Mouse (Mus musculus) heart, embryonic 13.5 days (tissue): ENCODE results near the gene Zfp575. TPM values are rescaled to one million over a fixed set of nuclear protein-coding genes. Genes with fewer than 3 reads are reported as not detected.

Experiments
- ATAC-seq: fragments of 200-750 bp; cut with Nextera tagmentation; 2 replicates; pipeline ENCODE4 v1.8.0; 2017; ENCODE audit warnings: moderate TSS enrichment; ENCODE audit not compliant: insufficient number of reproducible peaks, low FRiP score, low TSS enrichment; ENCODE audit errors: extremely low read depth
- H3K27ac ChIP-seq: fragments of 300-500 bp; sonication (generic); replicated peaks from 2 replicates; pipeline ENCODE4 v1.5.1; 2015; ENCODE audit warnings: moderate library complexity, mild to moderate bottlenecking, inconsistent platforms
- H3K27me3 ChIP-seq: fragments of 300-500 bp; sonication (generic); replicated peaks from 2 replicates; pipeline ENCODE4 v1.6.1; 2015; ENCODE audit warnings: mild to moderate bottlenecking, inconsistent platforms
- H3K36me3 ChIP-seq: fragments of 300-500 bp; sonication (generic); 2 replicates; pipeline ENCODE4 v1.6.1; 2015; ENCODE audit warnings: mild to moderate bottlenecking, inconsistent platforms
- H3K4me1 ChIP-seq: fragments of 300-500 bp; sonication (generic); 2 replicates; pipeline ENCODE4 v1.6.1; 2015; ENCODE audit warnings: inconsistent platforms
- H3K4me2 ChIP-seq: fragments of 300-500 bp; sonication (generic); 2 replicates; pipeline ENCODE4 v1.6.1; 2015; ENCODE audit warnings: inconsistent platforms, mild to moderate bottlenecking, moderate library complexity
- H3K4me3 ChIP-seq: fragments of 300-500 bp; sonication (generic); 2 replicates; pipeline ENCODE4 v1.5.1; 2015; ENCODE audit warnings: moderate library complexity, mild to moderate bottlenecking, inconsistent platforms
- H3K9ac ChIP-seq: fragments of 300-500 bp; sonication (generic); 2 replicates; pipeline ENCODE4 v1.6.1; 2015; ENCODE audit warnings: inconsistent platforms, mild to moderate bottlenecking, moderate library complexity
- H3K9me3 ChIP-seq: fragments of 300-500 bp; sonication (generic); 2 replicates; pipeline ENCODE4 v1.6.1; 2016; ENCODE audit warnings: inconsistent platforms
- WGBS: fragments of 180-500 bp; shearing (Covaris S2); methylation state at CpG from one replicate; pipeline ENCODE4 v1.1.7; 2015; ENCODE audit warnings: mixed read lengths; 5-methylcytosine and 5-hydroxymethylcytosine counted together
- polyA plus RNA-seq: library from polyadenylated mRNA; unstranded; fragments of >200 nt; fragmentation: Nextera tagmentation; extraction: Ambion mirVana; gene quantifications from 2 replicates; pipeline ENCODE4 v1.2.1, GENCODE M21; 2015

Zfp575 gene
- polyA plus RNA-seq, 1 experiment from 2014 or later, result 0.78 TPM

DNA sequence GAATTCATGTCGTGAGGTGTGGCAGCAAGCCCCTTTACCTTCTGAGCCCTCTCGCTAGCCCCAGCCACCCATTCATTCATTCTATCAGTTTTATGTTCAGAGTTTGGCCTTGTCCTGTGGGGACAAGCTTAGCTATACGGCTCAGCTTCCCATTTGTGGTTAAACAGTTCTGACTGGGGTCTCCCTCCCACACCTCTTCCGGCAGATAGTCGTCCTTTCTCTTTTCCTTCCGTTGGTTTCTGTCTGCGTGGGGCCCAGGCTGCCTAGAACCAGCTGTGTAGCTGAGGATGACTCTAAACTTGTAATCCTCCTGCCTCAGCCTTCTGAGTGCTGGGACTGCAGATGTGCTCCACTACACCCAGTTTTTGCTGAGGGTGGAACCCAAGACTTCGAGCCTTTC, 30.3 kb upstream of the Zfp575 start:
- 66% methylated on average over 8 of the region's 8 CpGs for WGBS
- H3K4me3 ChIP-seq, result no peak overlapping the region
- peaks cover 1% of the 10 kb centered on the region for H3K4me1 ChIP-seq
- no peak overlapping the region for H3K4me2 ChIP-seq
- H3K27ac ChIP-seq, result no peak overlapping the region
- H3K9ac ChIP-seq, result no peak overlapping the region
- H3K36me3 ChIP-seq, result no peaks in the 10 kb centered on the region
- H3K9me3 ChIP-seq, result peaks cover 8% of the 10 kb centered on the region; the same call in 1 of the 2 replicates
- peaks cover 35% of the 10 kb centered on the region for H3K27me3 ChIP-seq
- no peak for ATAC-seq

DNA sequence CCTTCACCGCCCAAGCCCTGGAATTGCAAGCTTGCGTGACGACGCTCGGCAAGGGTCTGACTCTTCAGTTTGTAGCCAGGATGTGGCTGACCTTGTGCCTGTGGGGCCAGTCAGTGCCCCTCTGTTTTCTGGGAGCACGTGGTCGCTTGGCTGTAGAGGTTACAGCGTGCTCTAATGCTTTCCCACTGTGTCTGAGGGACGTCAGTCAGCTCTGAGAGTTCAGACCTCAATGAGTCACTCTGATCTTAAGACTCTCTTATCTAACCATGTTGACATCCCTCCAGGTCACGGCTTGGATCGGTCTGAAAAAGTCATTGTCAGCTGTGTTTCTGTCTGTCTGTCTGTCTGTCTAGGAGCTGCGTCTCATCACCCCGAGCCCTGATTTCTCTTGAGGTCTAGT, 27.4 kb upstream of the Zfp575 start:
- H3K4me2 ChIP-seq, result no peak overlapping the region
- H3K4me1 ChIP-seq, result peaks cover 27% of the 10 kb centered on the region
- no peak overlapping the region for H3K4me3 ChIP-seq
- peaks cover 61% of the 10 kb centered on the region for H3K27me3 ChIP-seq
- ATAC-seq, result no peak
- 60% methylated on average over 13 of the region's 13 CpGs for WGBS
- no peak overlapping the region for H3K27ac ChIP-seq
- 0 out of 2 replicates have a peak, but pooled peaks cover 2% of the 10 kb centered on the region for H3K9me3 ChIP-seq
- no peaks in the 10 kb centered on the region for H3K36me3 ChIP-seq
- no peak overlapping the region for H3K9ac ChIP-seq

DNA sequence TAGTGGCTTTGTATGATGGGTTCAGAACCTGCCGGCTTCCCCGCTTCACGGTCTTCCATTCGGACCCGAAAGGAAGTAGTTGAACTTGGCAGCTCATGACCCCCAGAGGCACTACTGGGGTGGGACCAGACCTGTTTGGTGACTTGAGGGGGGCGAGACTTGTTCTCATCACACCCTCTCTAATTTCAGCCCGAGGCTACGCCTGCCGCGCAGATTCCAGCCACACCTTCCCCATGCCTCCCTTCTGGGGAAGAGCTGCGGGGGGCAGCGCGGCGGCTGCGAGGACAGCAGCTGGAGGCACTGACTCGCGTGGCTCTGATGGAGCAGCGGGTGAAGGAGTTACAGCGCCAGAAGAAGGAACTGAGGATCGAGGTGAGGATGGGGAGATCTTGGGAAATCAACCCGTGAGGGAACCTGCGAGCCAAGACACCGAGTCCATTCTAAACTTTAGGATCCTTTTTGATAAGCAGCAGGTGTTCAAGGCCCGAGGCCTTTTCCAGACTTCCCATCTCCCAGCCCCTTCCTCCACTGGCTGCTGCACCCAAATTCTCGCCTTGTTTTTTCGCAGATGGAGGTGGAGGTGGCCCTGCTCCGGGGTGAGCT, 25.0 kb upstream of the Zfp575 start:
- 4% methylated on average over 27 of the region's 27 CpGs for WGBS

DNA sequence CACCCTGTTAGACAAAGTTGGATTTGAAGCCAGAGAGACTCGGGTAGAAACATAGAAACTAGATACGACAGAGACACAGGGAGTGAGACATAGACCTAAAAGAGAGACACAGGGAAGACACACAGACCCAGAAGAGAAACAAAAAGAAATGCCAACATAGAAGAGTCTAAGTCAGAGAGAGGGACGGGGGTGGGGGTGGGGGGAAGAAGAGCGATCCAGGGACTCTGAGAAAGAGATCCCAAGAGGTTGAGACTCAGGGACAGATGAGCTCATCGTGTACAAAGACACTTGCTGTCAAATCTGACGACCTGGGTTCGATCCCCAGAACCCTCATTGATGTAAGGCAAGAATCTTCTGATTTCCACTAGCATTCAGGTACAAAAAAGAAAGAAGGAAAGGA, 24.3 kb upstream of the Zfp575 start:
- peak overlapping the region; percentile 55 for H3K4me3 ChIP-seq
- no peak overlapping the region for H3K27ac ChIP-seq
- H3K27me3 ChIP-seq, result peaks cover 65% of the 10 kb centered on the region
- H3K36me3 ChIP-seq, result no peaks in the 10 kb centered on the region
- no peak for ATAC-seq
- H3K4me2 ChIP-seq, result peak overlapping the region; percentile 77
- H3K9ac ChIP-seq, result peak overlapping the region; percentile 56; the same call in 1 of the 2 replicates
- WGBS, result 17% methylated on average over 7 of the region's 7 CpGs
- peaks cover 27% of the 10 kb centered on the region for H3K4me1 ChIP-seq
- H3K9me3 ChIP-seq, result no peaks in the 10 kb centered on the region

More for the DNA sequence above, 25.0 kb upstream of the Zfp575 start:
- 0 out of 2 replicates have a peak overlapping the region, but pooled peaks have one; percentile 19 for H3K9ac ChIP-seq
- H3K9me3 ChIP-seq, result no peaks in the 10 kb centered on the region
- H3K27ac ChIP-seq, result no peak overlapping the region
- H3K4me2 ChIP-seq, result peak overlapping the region; percentile 50
- no peaks in the 10 kb centered on the region for H3K36me3 ChIP-seq
- H3K27me3 ChIP-seq, result peaks cover 65% of the 10 kb centered on the region
- ATAC-seq, result no peak
- H3K4me3 ChIP-seq, result peak overlapping the region; percentile 31
- peaks cover 27% of the 10 kb centered on the region for H3K4me1 ChIP-seq

DNA sequence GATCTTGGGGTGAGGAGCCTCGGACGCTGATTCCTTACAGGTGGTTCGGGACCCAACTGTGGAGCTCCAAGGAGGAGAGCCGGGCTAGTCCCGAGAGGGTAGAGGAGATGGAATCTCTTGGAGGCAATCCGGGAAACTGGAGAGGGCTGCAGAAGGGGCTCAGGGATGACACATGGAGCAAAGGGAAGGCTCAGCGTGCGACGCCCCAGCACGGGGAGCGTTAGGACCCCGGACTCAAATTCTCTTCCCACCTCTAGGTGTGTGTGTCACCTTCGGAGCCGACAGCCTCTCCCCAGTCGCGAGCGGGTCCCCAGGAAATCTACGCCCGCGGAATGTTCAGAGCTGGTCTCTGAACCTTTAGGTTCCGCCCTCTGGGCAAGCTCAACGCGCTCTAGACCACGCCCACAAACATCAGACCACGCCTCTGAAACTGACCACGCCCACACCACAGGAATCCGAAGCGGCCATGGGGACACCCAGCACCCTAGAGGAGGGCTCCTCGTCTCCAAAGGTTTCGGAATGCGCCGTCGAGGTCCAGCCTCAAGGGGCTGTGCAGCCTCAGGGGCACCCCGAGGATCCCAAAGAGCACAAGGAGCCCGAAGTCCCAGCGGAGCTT, 23.5 kb upstream of the Zfp575 start:
- Histone ChIP-seq H3K9ac (peak overlapping the region; percentile 61), H3K27me3 (peaks cover 65% of the 10 kb centered on the region), H3K4me3 (peak overlapping the region; percentile 55), H3K4me2 (peak overlapping the region; percentile 77), H3K4me1 (peaks cover 27% of the 10 kb centered on the region), H3K9me3 (no peaks in the 10 kb centered on the region), H3K27ac (no peak overlapping the region), H3K36me3 (no peaks in the 10 kb centered on the region)
- WGBS, result 1% methylated on average over 36 of the region's 36 CpGs
- ATAC-seq, result peak; percentile 57; the same call in 1 of the 2 replicates

DNA sequence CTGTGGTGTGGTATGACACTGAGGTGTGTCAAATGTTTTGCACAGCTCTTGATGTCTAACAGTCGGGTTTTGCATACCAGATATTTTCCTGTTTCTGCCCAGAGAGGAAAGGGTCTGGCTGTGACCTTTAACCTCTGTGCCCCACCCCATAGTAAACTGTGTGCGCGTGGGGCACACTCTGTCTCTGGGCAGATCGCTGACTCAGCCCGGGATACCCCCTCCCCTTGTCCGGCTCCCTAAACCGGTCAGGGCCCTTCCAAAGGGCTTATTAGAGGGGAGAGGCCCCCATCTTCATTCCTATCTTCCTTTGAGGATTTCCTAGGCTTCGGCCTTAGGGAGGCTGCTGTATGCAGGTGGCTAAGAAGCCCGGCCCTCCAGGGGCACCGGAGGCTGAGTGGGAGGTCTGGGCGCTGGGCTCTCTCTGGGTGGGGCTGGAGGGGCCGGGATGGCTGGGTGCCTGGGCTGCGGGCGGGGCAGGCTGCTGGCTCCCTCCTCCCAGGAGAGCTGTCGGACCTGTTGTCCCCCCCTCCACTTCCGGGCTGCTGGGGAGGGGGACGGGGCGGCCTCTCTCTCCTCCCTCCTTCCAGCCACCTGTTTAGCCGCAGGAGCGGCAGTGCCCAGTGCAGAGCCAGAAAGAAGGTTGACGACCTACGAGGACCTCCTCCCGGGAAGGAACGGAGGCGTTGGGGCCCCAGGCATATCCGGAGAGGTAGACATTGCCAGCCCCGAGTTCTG, 22.9 kb upstream of the Zfp575 start, which contains the start of gene Phldb3:
TSS of gene Phldb3 (plus strand) at position 620 of the 735 bp plus-strand sequence.
- 6% methylated on average over 27 of the region's 27 CpGs for WGBS
- peak within 1 kb of the TSS; percentile 77 for H3K4me2 ChIP-seq
- 0 out of 2 replicates have a peak, but pooled peaks have one; percentile 6 for ATAC-seq
- peaks cover 27% of the 10 kb centered on the region for H3K4me1 ChIP-seq
- no peaks in the 10 kb centered on the region for H3K9me3 ChIP-seq
- H3K4me3 ChIP-seq, result peak within 1 kb of the TSS; percentile 55
- peak within 1 kb of the TSS; percentile 61 for H3K9ac ChIP-seq
- H3K27me3 ChIP-seq, result peaks cover 65% of the 10 kb centered on the region
- H3K27ac ChIP-seq, result no peak within 1 kb of the TSS
- H3K36me3 ChIP-seq, result no peaks in the 10 kb centered on the region

DNA sequence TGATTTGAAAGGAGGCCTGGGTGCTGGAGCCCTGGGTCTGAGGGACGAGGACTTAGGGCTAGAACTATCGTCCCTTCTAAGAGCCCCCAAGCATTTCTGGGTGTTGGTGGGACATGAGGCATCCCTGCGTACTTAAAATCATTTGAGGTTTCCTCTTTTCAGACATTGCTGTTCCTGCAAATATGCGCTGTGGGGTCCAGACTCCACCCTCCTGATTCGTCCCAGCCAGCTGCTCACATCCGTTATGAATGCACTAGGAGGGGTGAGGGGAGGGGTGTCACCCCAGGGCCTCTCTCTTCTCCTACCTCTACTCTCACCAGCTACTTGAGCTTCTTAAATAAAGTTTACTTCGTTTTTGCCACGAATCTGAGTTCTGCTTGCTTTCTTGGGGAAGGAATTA, 21.1 kb upstream of the Zfp575 start:
- H3K9ac ChIP-seq, result no peak overlapping the region
- peaks cover 27% of the 10 kb centered on the region for H3K4me1 ChIP-seq
- H3K27ac ChIP-seq, result no peak overlapping the region
- peaks cover 50% of the 10 kb centered on the region for H3K27me3 ChIP-seq
- H3K9me3 ChIP-seq, result no peaks in the 10 kb centered on the region
- no peak overlapping the region for H3K4me3 ChIP-seq
- WGBS, result 71% methylated on average over 8 of the region's 8 CpGs
- no peak for ATAC-seq
- H3K36me3 ChIP-seq, result no peaks in the 10 kb centered on the region
- no peak overlapping the region for H3K4me2 ChIP-seq

DNA sequence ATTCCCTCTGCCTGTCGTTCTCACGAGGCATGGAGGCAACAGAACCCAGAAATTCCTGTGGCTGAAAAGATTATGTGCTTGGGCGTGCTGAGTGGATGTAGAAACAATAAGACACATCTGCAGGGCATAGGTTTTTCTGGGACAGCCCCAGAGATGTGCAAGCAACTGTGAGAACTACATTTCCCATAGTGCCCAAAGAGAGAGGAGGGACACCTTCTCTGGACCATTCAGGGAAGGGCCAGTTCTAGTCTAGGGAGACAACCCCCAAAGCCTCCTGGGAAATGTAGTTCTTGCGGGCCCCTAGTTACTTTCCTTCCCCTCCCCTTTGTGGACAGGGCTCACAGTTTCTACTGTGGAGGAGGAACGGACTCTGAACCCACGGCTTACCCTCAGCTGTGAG, 20.6 kb upstream of the Zfp575 start:
- Histone ChIP-seq H3K27ac (no peak overlapping the region), H3K9ac (no peak overlapping the region), H3K4me1 (peaks cover 27% of the 10 kb centered on the region), H3K4me3 (no peak overlapping the region), H3K9me3 (no peaks in the 10 kb centered on the region), H3K27me3 (peaks cover 45% of the 10 kb centered on the region), H3K36me3 (no peaks in the 10 kb centered on the region), H3K4me2 (no peak overlapping the region)
- WGBS, result 38% methylated on average over 6 of the region's 6 CpGs
- peak; percentile 47; the same call in 1 of the 2 replicates for ATAC-seq

DNA sequence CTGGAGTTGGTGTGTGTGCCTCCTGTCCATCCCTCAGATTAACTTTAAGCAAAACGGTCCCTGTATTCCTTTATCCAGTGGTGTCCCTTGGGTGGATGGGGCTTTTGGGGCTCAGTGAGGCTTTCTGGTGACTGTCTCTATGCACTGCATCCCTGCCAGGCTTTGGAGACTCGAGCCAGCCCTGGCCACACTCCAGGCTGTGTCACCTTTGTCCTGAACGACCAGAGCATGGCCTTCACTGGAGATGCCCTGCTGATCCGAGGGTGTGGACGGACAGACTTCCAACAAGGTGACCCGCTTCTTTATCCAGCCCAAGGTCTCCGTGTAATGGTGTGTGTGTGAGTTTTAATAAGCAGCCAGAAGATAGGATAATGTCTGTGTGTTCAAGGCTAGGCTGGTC, 18.6 kb upstream of the Zfp575 start:
- WGBS, result 74% methylated on average over 7 of the region's 7 CpGs

DNA sequence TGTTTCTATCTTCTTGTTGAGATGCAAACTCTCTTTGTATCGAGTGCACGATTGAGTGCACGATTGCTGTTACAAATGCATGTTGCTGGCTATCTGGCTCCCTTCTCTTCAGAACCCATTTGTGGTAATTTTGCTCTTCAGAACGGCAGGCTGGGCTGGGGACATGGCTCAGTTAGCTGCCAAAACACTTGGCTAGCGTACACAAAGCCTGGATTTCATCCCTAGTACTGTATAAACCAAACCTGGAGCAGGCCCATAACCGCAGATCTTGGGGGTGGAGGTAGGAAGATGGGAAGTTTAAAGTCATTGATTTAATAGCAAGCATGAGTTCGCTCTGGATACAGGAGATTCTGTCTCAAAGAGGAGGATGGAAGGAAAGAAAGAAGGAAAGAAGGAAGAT, 18.1 kb upstream of the Zfp575 start:
- no peaks in the 10 kb centered on the region for H3K9me3 ChIP-seq
- H3K4me3 ChIP-seq, result no peak overlapping the region
- 85% methylated on average over 7 of the region's 7 CpGs for WGBS
- H3K27ac ChIP-seq, result no peak overlapping the region
- no peak for ATAC-seq
- no peak overlapping the region for H3K9ac ChIP-seq
- H3K4me1 ChIP-seq, result peaks cover 6% of the 10 kb centered on the region
- H3K36me3 ChIP-seq, result no peaks in the 10 kb centered on the region
- H3K4me2 ChIP-seq, result no peak overlapping the region
- peaks cover 20% of the 10 kb centered on the region for H3K27me3 ChIP-seq

More for the DNA sequence above, 18.6 kb upstream of the Zfp575 start:
- Histone ChIP-seq H3K9ac (no peak overlapping the region), H3K9me3 (no peaks in the 10 kb centered on the region), H3K36me3 (no peaks in the 10 kb centered on the region), H3K4me2 (no peak overlapping the region), H3K4me3 (no peak overlapping the region), H3K27ac (no peak overlapping the region), H3K27me3 (peaks cover 25% of the 10 kb centered on the region), H3K4me1 (peaks cover 11% of the 10 kb centered on the region)
- no peak for ATAC-seq

DNA sequence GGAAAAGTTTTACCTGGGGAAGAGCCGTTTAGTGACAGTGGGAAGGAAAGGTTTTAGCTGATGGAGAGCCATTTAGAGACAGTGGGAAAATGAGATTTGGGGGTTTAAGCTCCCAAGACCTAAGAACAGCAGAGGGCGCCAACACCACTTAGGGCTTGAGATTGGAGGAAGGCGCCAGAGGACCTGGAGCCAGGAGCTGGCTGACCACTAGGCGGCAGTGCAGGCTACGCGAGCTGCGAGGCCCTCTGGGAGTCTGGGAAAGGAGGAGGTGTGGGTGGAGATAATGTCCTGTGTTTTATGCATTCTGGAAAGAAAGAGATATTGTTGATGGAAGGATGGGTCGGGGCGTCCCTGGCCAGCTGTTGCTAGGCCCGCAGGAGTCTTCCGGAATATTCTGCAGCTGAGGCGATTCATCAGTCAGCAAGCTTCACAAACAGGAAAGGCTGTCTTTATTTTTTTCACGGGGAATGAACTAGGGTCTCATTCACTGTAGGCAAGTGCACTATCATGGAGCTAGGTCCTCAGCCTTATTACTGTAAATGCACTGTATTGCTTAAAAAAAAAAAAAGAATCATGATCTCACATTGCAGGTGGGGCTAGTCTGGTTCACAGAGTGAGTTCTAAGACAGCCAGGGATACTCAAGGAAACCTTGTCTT, 13.6 kb upstream of the Zfp575 start:
- Histone ChIP-seq H3K9ac (peak overlapping the region; percentile 59; the same call in 1 of the 2 replicates), H3K9me3 (no peaks in the 10 kb centered on the region), H3K27me3 (no peaks in the 10 kb centered on the region), H3K36me3 (no peaks in the 10 kb centered on the region), H3K27ac (no peak overlapping the region), H3K4me2 (peak overlapping the region; percentile 60), H3K4me3 (peak overlapping the region; percentile 27), H3K4me1 (no peaks in the 10 kb centered on the region)
- 5% methylated on average over 13 of the region's 13 CpGs for WGBS
- ATAC-seq, result no peak
